Mouse (Mus musculus) Muller cell, postnatal 12 days (primary cell): ENCODE results near the gene D430019H16Rik.

Source experiments
- DNase-seq: peaks from one replicate; pipeline ENCODE4 v3.0.0-alpha.2; 2015; ENCODE audit errors: inconsistent ontology term

The D430019H16Rik gene

GRCm38 (mm10) chr12:105490227-105490626 lies 36.6 kb downstream of the D430019H16Rik start:
- DNase-seq = no peak

GRCm38 (mm10) chr12:105490794-105491193 lies 37.1 kb downstream of the D430019H16Rik start:
- DNase-seq = no peak

GRCm38 (mm10) chr12:105494796-105495195 lies 41.1 kb downstream of the D430019H16Rik start:
- DNase-seq = no peak

- DNase-seq = peak; percentile 61
Observed at GRCm38 (mm10) chr12:105497894-105498293, 44.2 kb downstream of the D430019H16Rik start.

- peak; percentile 10 for DNase-seq
Observed at GRCm38 (mm10) chr12:105498423-105498822, 44.8 kb downstream of the D430019H16Rik start.

GRCm38 (mm10) chr12:105498842-105499241 lies 45.2 kb downstream of the D430019H16Rik start:
- DNase-seq = no peak

GRCm38 (mm10) chr12:105500940-105501339 lies 47.3 kb downstream of the D430019H16Rik start:
- no peak for DNase-seq

- DNase-seq = no peak
Observed at GRCm38 (mm10) chr12:105504736-105505135, 51.1 kb downstream of the D430019H16Rik start.

GRCm38 (mm10) chr12:105511109-105511508 lies 57.5 kb downstream of the D430019H16Rik start:
- DNase-seq = no peak

- DNase-seq = no peak
Observed at GRCm38 (mm10) chr12:105511671-105512502, 58.2 kb downstream of the D430019H16Rik start.

- no peak for DNase-seq
Observed at GRCm38 (mm10) chr12:105514111-105514510, 60.5 kb downstream of the D430019H16Rik start.

- DNase-seq = no peak
Observed at GRCm38 (mm10) chr12:105517026-105517675, 63.5 kb downstream of the D430019H16Rik start.

- no peak for DNase-seq
Observed at GRCm38 (mm10) chr12:105519851-105520250, 66.2 kb downstream of the D430019H16Rik start.

GRCm38 (mm10) chr12:105521170-105521762 lies 67.6 kb downstream of the D430019H16Rik start:
- no peak for DNase-seq

GRCm38 (mm10) chr12:105523737-105524136 lies 70.1 kb downstream of the D430019H16Rik start:
- no peak for DNase-seq

- no peak for DNase-seq
Observed at GRCm38 (mm10) chr12:105526186-105526585, 72.5 kb downstream of the D430019H16Rik start.

- DNase-seq = peak; percentile 88
Observed at GRCm38 (mm10) chr12:105526829-105527228, 73.2 kb downstream of the D430019H16Rik start.

- peak; percentile 95 for DNase-seq
Observed at GRCm38 (mm10) chr12:105529545-105529944, 75.9 kb downstream of the D430019H16Rik start.

GRCm38 (mm10) chr12:105531724-105532371 lies 78.2 kb downstream of the D430019H16Rik start:
- no peak for DNase-seq

GRCm38 (mm10) chr12:105534842-105535241 lies 81.2 kb downstream of the D430019H16Rik start:
- no peak for DNase-seq

GRCm38 (mm10) chr12:105535968-105536760 lies 82.5 kb downstream of the D430019H16Rik start:
- DNase-seq = no peak
